Mouse (Mus musculus) frontal cortex, adult 2 months (tissue): ENCODE data around the gene Gtf2a2. TPM values are rescaled to one million over a fixed set of nuclear protein-coding genes. Genes with fewer than 3 reads are reported as not detected.

ENCODE experiments used
- DNase-seq, 2 experiments: peaks; one replicate each; pipeline ENCODE4 v3.0.0; 2022; ENCODE audit warnings: low spot score in 1 of 2; ENCODE audit errors: extremely low spot score in 1 of 2
- polyA plus RNA-seq: library from polyadenylated mRNA; depleted of rRNA; stranded (reverse); fragments of >200 nt; gene quantifications from 2 replicates; pipeline ENCODE4 v1.2.3, GENCODE M21; 2012; rRNA removed

Gtf2a2 gene
- 72.5 and 78.8 TPM in 2 replicates for polyA plus RNA-seq

DNA sequence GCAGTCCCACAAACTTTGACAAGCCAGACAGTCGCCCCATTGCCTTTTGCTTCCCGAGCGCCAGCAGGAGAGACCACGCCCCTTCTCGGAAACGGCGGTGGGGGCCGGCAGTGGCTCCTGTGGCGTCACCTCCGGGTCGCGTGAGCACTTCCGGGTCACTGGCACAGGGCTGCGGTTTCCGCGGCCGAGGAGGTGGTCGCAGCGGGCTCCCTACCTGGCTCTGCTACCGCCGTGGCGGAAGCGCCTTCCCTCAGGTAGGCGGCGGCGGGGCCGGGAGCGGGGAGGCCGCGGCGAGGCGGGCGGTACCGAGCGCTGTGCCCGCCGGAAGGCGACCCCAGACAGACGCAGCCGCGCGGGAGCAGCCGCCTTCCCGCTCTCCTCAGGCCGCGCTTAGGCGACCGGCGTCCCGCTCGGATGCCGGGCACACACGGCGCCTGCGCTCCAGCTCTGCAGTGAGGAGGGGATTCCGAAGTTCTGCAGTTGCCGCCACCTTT lies at the start of gene Gtf2a2:
Gene Gtf2a2 (plus strand): TSS at position 143 of the 494 bp plus-strand sequence.
- peak; percentile 73 to 93 for DNase-seq

DNA sequence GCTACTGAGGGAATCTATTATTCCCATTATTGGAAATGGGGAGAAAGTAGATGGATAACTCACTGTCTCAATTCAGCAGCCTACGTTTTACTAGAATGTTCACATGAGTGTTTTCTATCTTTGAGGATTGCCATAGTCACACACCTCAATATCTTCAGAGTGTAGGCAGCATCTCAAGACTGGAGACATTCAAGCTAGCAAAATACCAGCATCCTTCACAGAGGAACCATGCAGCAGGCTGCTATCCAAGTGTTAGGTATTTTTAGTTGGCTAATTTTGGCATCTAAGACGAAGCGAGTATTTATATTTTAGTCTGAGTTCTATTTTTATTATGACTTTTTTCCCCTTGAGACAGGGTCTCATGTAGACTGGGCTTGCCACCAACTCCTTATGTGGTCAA lies 48.0 kb upstream of the Gtf2a2 start:
- DNase-seq = peak in 1 of 2 experiments; percentile 35

DNA sequence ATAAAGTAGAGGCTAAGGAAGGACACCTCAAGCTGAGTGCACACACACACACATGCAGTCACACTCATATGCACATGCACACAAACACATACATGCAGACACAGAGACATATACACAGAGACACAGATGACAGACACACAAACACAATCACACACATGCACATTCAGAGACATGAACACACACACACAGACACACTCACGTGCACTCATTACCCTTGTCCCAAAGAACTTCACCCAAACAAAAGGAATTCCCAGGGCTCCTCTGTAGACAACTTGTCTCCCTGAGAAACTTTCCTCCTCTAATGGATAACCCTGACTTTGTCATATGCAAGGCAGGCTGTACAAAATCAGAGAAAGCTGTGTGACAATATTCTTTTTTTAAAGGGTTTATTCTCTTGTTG lies 26.8 kb upstream of the Gtf2a2 start:
- no peak for DNase-seq

DNA sequence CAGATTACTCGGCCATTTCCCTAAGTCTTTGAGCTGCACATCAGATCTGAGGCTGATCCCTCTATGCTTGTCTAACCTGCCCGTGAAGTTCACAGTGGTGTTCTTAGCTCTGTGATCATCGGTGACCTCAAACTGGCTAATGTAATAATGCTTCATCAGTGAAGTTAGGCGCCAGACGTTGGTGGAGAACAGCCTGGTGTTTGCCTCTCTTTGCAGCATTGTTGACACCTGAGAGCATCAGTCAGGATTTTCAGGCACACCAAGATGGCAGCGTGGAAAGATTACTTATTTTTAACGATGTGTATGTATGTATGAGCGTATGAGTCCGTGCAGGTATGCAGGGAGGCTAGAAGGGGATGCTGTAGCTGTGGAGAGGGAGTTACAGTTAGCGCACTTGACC lies 26.3 kb upstream of the Gtf2a2 start:
- no peak for DNase-seq

DNA sequence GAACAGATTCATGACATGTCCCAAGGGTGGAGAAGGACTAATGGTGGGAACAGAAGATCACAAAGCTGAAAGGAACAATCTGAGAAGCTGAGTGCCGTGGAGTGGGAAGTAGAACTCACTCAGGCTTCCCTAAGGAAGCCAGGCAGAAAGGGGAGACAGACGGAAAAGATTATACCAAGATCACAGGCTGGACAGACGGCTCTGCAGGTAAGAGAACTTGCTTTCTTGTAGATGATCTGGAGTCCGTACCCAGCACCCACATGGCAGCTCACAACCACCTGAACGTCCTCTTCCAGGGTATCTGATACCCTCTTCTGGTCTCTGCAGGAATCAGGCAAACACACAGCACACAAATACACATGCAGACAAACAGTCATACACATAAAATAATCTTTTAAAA lies 25.8 kb upstream of the Gtf2a2 start:
- DNase-seq = no peak

DNA sequence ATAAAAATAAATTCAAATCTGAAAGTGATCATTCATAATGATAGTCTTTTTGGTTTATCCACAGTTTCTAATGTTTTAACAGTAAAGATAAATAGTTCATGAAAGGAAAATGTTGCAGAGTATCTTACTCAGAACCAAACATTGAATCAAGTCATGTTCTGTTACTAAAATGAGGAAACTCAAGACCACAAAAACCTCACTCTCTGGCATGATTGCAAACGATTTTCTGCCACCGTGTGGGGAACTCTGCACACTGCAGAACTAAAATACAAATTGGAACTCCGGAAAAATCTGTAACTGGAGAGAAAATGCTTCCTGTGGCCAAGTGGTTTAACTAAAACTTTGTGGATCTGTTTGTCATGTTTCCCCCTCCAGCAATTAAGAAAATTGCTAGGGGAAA lies 24.8 kb upstream of the Gtf2a2 start:
- peak; percentile 28 to 84 for DNase-seq

DNA sequence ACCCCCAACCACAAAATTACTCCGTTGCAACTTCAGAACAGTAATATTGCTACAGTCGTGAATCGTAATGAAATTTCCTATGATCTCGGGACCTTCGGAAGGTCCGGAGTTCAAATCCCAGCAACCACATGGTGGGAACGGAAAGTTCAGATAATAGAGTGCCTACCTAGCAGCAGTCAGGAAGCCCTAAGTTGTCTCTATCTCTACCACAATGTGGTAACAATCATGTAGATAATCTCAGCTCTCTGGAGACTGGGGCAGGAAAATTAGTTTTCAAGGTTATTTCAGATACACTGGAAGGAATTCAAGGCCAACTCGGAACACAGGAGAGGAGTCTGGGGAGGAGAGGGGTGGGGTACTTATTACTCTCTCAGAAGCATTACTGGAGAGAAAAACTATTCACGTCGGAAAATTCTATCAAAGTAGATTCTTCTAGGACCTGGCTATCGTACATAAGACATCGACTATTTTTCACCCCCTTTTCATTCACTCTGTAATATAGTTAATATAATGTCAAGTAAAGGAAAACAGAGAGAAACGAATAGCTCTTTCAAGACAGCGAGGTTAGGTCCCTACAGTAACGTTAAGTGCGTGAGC lies 23.5 kb upstream of the Gtf2a2 start:
- DNase-seq = no peak

DNA sequence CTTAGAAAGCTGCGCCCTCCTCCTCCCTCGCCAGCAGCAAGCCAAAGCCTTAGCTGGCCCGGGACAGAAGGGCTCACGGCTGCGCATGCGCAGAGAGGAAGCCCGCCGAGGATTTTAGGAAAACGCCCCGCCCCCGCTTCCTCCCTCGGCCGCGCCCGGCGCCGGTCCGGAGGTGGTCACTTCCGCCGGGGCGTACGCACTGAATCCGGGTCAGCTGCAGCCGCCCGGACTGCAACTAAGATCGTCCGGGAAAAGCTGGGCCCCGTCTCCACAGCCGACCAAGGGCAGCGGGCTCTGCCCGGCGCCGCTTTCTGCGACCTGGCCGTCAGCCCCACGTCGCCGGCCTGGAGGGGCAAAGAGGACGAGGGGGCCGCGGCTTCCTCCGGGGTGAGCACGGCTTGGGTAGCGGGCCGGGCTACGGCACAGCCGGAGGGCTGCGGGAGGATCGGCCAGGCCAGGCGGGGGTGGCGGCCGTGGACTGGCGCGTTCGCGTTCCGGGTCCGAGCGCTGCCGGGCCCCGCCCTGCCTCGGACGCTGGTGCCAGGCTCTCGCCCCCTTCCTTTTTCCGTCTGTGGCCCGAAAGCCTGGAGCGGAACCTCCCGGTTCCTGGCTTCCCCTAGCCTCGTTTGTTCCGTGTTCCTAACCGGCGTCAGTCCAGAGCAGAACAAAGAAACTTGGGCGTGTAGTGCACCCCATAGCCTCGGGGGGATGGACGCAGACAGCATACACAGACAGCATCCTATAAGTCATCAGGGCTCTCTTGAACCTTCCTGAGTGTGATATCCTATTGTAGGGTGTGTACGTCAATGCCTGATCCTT lies 22.8 kb upstream of the Gtf2a2 start, which contains the start of gene Bnip2:
Gene Bnip2 (plus strand): TSS at position 164 of the 819 bp plus-strand sequence.
- peak; percentile 81 to 96 for DNase-seq

DNA sequence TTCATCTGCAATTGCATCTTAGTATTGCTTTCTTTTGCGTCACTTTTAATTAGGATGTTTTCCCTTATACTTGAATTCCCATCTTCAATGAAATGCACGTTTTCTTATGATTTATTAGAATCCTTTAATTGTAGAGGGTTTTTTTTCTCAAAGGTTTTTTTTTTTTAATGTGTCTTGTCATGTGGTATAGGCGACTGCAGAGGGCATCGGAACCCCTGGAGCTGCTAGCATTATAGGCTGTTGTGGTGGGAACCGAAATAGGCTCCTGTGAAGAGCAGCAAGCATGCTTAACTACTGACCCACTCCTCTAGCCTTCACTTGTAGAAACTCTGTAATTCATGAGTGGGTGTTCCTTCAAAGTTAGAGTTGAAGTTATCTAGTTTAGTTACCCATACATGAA lies 22.0 kb upstream of the Gtf2a2 start:
- no peak for DNase-seq

DNA sequence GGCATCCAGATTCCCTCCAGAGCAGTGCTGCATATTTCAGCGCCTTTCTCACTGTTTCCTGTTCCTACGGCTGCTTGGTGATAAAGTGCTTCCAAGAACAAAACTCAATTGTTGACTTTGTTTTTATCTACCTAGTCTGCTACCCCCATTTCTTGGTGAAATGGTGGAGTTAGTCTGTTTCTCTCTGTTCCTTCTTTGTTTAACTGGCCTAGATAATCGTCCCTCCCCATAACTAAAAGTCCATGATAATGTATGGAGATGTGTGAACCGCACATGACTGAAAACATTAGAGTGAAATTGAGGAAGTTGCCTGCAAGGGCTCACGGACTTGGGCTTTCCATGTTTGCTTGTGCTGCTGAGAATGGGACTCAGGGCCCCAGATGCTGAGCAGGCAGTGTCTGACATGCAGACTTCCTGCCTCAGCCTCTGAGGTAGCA lies 19.5 kb upstream of the Gtf2a2 start:
- no peak for DNase-seq

DNA sequence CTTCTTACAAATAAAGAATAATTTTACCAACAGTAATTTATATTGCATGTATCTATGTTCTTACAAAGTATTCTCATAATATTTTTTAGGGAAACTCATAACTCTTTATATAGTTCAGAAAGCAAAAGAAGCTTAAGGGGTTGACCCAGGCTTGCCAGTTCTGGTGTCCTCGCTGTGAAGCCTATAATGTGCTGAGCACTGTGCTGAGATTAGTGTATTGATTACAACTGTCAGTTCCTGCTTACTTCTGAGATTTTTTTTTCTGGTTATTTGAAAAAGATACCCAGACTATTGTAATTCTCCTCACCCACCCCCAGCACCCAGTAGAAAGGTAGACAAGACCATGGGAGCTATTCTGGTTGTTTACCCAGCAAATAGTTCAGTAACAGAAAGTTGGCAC lies 18.9 kb upstream of the Gtf2a2 start:
- DNase-seq = no peak

DNA sequence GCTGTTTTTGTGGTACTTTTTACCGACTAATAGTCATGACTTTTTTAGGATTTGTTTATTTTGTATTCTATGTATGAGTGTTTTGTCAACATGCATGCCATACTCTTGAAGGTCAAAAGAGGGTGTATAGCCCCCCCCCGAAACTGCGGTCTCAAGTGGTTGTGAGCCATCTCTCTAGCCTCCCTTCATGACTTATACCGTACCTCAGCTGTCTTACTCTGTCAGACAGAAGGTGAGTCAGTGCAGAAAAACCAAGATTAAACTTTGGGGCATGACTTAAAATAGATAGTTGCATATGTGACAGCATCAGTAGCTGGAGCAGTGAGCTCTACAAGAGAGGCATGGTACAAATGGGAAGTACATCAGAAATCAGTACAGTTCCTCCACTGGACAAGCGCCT lies 17.8 kb upstream of the Gtf2a2 start:
- DNase-seq = peak in 1 of 2 experiments; percentile 21

DNA sequence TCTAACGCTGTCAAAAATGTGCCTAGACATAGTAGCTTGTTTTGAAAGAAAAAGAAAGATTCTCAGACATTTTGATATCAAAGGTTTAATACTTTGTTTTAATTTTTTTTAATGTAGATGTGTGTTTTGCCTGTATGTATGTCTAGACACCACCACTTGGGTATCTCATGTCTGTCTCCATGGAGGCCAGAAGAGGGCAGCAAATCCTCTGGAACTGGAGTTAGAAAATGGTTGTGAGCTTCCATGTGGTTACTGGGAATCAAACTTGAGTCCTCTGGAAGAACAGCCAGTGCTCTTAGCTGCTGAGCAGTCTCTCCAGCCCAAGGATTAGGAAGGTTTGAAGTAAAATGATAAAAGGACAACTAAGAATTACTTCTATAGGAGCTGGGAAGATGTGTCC lies 13.0 kb upstream of the Gtf2a2 start:
- DNase-seq = no peak

DNA sequence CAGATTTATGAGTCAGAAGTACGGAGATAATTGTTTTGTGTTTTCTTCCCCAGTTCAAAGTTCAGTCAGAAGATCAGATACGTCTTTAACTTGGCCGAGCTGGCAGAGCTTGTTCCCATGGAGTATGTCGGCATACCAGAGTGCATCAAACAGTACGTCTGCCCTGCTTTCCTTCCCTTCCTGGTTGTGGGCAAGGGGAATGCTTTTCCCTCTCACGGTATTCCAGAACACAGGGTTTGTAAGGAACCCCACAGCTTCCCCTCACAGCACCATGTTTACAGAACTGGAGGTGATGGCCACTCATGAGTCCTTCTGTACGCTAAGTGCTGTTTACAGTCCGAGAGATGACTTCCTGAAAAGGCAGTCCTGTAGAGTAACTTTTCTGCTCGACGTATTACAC lies 8.8 kb upstream of the Gtf2a2 start:
- DNase-seq = no peak

DNA sequence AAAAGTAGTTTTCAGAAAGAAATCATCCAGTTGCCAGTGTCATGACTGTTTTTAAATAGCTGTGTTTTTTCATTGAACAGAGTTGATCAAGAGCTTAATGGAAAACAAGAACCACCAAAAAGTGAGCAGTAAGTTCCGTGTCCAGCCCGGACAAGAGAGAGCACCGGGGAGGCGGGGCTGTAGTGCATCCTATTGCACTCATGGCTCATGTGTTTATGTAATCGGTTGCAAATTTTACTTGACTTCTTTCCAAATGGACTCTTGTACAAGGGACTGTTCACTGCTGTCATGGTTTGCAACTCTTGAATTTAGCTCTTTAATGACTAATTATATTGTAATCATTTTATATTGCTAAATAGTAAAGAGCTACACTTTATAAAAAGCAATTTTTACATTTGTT lies 5.4 kb upstream of the Gtf2a2 start:
- DNase-seq = no peak

DNA sequence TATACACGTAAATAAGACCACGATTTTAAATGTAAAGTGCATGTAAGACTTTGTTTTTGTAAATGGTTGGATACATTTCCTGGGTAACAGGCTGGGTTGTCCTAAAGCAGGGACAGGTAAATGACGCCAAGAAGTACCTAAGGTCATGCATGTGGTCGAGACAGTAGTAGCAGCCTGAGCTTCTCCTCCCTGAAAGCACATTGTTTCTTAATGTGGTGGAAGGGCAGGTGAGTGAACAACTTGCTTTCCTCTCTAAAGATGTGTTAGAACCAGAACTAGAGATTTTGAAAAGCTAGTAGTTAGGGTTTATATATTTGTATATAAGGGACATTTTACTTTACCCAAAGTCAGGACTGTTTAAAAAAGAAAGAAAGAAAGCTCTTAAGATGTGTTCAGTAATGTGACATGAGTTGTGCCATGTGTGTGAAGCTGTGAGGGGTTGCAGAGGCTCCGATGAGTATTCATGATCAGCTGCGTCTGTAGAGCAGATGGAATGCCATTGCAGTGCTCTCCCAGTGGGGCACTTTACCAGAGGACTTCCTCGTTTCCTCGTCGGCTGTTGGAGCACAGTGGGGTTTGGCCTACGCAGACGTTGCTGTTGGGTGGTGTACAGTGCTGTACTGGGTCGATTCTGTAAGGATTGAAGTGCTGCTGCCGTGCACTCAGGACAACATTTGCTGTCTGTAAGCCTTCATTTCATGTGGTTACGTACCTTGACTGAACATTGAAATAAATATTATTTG lies 4.7 kb upstream of the Gtf2a2 start:
- DNase-seq = no peak

DNA sequence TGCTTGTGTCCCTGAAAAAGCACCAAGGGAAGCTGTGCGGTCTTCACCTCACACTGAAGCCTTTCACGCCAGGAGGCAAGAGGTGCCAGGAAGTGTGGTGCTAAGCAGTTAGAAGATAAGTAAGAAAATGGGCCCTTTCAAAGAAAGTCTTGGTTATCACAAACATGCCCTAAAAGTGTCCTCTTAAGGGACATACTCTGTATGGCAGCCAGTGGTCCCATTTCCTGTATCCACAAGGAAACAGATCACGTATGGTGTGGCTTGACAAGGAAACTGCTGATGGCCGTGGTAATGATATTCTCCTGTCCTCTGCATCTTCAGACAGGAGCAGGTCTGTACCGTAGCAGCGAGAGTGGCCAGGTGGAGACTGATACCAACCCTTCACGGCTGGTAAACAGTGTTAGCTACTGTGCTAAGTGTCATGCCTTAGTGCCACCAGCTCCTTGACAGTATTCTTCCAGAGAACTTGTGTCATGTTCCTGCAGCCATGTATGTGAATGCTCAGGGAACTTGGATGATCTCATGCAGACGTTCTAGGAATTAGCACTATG lies 2.5 kb upstream of the Gtf2a2 start:
- DNase-seq = no peak

DNA sequence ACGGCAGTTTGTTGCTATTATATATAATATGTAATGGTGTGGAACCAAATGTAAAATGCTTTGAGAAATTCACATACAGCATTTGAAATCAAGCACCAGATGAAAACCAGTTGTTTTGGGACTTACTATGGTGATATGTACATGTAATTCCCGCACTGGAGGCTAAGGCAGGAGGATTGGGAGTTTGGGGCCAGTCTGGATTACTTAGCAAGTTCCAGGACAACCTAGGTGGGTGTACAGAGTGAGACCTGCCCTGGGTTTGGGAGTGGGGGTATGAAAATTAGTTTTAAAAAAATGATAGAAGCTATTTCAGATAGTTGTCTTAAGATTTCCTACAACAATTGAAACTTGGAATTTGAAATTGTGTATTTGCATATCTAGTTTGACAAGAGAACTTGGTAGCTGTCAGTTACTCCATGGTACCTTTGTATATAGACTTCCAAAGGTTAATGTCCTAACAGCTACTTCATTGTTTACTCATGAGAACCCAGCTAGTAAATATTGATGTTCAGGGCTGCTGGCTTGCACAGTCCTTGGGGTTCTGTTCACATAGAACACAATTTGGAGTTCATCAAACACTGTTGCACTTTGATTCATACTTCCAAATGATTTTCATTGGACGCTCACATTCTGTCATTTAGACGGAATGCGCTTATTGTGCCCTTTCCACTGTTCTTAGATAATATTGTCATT lies 1.4 kb upstream of the Gtf2a2 start:
- no peak for DNase-seq

DNA sequence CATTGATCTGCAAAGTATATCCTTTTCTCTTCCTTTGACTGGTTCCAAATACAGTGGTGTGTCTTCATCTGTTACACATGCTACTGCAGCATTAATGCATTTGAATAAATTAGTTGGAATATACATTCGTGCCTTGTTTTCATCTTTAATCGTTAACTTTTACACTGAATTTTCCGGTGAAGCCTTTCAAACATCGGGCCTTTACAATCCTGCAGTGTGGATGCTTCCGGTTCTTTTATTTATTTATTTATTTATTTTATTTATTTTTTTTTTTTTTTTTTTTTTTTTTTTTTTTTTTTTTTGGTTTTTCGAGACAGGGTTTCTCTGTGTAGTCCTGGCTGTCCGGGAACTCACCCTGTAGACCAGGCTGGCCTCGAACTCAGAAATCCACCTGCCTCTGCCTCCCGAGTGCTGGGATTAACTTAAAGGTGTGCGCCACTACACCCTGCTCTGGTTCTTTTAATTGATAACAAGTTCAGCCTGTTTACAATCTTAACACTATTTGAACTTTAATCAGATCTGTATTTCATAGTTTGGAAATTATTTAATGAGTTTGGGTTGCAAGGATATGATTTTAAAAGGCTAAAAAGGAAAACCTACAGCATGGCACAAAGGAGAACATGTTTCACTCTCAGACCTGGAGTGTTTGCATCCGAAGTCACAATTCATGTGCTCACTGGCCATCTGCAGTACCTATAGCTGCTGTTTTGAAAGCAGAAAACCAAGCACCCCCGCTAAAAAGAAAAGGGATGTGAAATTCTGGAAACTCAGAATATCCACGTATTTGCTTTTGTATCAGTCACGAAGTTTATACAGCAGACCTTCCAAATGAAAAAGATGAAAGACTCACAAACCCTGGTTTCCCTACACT lies 578 bp upstream of the Gtf2a2 start:
- DNase-seq = no peak
